Mouse (Mus musculus): ENCODE data around the gene Tbc1d10c.

GRCm38 (mm10) chr19:4201291-4201909 is 10.3 kb upstream of the Tbc1d10c start, which contains the start of gene Rad9a:
- no peak for TF ChIP-seq CTCF (conservative IDR thresholded peaks at IDR 0.05 in 1 of 2, IDR thresholded peaks at IDR 0.05 in 1 of 2; ENCODE audit: low read depth in 2 of 2, low read length in 2 of 2)
- peak; percentile 80 for TF ChIP-seq ZMIZ1 (IDR thresholded peaks at IDR 0.05; ENCODE audit: low read depth, low read length)
- peak; percentile 98 for TF ChIP-seq USF1 (IDR thresholded peaks at IDR 0.05; ENCODE audit: low read depth, low read length)
- TF ChIP-seq MYC (IDR thresholded peaks at IDR 0.05; ENCODE audit: low read depth, low read length): peak; percentile 87
- no peak for TF ChIP-seq EP300 (IDR thresholded peaks at IDR 0.05; ENCODE audit: low read length)
